Mouse (Mus musculus) liver, postnatal 0 days (tissue): ENCODE measurements around the gene Rnf135.
A peak's percentile ranks its signal among the peaks of the same experiment; 100 is the strongest.

Source experiments
- CTCF ChIP-seq: sonication (generic); IDR thresholded peaks from 2 replicates; pipeline ENCODE4 v1.5.1; 2016; ENCODE audit warnings: antibody characterized with exemption, low read depth
- EP300 ChIP-seq: IDR thresholded peaks from 2 replicates; pipeline ENCODE4 v1.6.1; 2016; ENCODE audit warnings: antibody characterized with exemption, low read depth, mild to moderate bottlenecking

GRCm38 (mm10) chr11:80147748-80148147, 35.9 kb upstream of the Rnf135 start:
- peak; percentile 30 for TF ChIP-seq CTCF
- no peak for TF ChIP-seq EP300
